Mouse (Mus musculus) MEL-GATA-1-ER (cell line): ENCODE measurements around the gene Cysrt1.

Source experiments
- DNase-seq: peaks from one replicate; pipeline ENCODE4 v3.0.0-alpha.2; 2012; ENCODE audit warnings: low read depth; ENCODE audit errors: extremely low read depth

Cysrt1 gene

GRCm38 (mm10) chr2:25237522-25237921, 4.7 kb downstream of the Cysrt1 start:
- DNase-seq: no peak

DNA sequence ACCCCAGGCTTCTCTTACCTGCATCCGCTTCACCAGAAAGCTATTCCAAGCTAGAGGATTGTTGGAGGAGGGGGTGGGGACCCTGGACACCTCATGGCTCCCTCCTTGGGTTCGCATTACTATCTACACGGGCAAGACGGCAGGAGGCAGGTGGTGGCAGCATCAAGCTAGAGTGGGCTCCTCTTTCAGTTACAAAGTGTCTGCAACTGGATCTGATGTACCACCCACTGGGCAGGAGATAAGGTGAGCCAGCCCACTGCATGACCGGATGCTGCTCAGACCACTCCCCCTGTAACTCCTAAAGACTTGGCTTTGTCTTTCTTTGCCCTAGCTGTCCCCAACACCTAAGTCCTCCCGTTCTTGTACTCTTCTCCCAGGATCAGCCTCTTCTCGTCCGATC, 5.6 kb downstream of the Cysrt1 start, which contains the start of gene Rnf224:
Rnf224 (minus strand) TSS at position 174 of the 400 bp plus-strand sequence.
- no peak for DNase-seq

- no peak for DNase-seq
These were observed 7.6 kb downstream of the Cysrt1 start for GRCm38 (mm10) chr2:25234551-25235220.

- no peak for DNase-seq
These were observed 8.2 kb downstream of the Cysrt1 start, which contains the start of gene Slc34a3 for GRCm38 (mm10) chr2:25234050-25234449. Slc34a3 (minus strand) TSS chr2:25234364.

- DNase-seq: peak; percentile 68
These were observed 8.8 kb downstream of the Cysrt1 start for GRCm38 (mm10) chr2:25233421-25233820.

DNA sequence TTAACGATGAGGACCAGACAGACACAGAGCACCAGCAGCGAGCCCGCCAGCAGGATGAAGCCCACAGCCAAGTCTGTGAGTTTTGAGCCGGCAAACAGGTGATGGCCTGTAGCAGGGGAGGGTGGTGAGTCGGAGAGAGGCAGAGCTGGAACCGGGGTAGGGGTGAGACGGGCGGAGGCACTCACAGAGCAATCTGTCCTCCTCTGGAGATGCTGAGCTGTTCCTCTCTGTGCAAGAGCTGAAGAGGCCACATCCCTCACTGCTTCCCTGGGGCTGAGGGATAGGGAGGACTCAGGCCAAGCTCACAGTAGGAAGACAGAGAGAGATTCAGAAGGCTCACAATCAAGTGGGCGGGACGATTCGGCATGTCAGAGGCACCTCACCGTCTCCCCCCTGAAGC, 11.2 kb downstream of the Cysrt1 start:
- DNase-seq: no peak

DNA sequence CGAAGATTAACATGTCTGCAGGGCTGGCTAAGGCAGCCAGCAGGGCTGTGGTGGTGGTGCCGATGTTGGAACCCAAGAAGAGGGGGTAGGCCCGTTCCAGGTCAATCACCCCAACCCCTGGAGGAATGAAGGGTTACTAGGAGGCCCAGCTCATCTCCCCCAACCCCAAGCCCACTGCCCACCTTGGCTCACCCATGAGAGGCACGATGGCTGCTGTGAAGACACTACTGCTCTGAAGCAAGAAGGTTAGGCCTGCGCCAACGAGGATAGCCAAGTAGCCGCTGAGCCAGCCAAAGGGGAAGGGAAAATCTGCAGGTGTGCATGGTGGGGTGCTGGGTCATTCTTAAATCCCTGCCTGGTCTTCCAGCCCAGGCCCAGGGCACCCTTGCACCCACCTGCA, 11.7 kb downstream of the Cysrt1 start:
- no peak for DNase-seq

DNA sequence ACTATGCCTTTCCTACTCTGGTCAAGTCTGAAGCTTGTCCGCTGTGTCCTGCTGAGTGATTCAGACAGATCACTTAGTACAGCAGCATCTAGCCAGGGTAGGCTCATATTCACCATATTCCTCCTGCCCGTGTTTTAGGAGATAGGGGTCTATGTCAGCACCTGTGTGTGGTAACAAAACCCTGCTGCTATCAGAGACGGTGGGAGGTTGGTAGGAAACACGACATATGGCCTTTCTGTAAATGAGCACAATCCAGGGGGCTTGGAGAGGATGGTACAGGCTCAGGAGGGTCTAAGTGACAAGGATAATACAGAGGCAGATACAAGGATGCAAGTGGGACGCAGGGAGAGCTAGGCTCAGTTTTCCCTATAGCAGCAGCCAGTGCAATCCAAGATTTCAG, 12.7 kb downstream of the Cysrt1 start:
- no peak for DNase-seq

- no peak for DNase-seq
These were observed 13.2 kb downstream of the Cysrt1 start for GRCm38 (mm10) chr2:25228995-25229530.

DNA sequence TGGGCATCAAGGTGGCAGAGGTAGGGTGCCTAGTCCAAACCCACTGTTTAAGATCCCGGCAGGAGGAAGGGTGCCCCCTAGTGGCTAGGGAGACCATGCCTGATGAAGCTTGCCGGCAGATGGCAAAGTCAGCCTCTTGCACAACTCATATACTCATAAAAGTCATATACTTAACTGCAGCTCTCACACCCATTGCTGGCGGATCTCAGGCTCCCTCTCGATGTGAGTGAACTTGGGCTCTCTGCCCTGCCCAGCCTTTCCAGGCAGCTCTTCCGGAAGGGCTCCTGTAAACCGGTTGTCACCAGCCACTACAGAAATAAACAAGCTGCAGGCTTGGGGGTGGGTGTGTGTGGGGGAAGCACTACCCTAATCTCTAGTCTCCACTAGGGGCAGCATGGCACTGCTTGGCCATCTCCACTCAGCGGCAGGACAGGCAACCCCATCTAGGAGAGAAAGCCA, 13.8 kb downstream of the Cysrt1 start:
- DNase-seq: peak; percentile 84

GRCm38 (mm10) chr2:25227406-25227805, 14.8 kb downstream of the Cysrt1 start:
- DNase-seq: no peak

DNA sequence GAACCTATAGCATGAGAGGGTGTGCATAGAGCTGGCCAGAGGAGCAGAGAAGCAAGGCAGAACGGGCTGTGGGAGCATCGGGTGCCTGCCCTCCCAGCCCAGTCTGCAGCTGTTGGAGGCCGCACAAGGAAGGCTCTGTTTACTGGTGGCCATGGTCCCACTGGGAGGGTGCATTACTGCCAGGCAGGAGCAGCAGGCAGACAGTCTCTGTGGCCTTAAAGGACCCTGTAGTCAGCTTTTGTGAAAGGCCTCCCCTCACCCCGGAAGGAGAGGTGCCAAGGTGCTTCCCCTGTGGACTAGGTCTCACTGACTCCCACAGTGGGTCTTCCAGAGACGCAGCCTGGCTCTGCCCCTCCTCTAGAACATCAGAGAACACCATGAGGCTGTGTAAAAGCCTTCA, 15.4 kb downstream of the Cysrt1 start:
- DNase-seq: no peak

DNA sequence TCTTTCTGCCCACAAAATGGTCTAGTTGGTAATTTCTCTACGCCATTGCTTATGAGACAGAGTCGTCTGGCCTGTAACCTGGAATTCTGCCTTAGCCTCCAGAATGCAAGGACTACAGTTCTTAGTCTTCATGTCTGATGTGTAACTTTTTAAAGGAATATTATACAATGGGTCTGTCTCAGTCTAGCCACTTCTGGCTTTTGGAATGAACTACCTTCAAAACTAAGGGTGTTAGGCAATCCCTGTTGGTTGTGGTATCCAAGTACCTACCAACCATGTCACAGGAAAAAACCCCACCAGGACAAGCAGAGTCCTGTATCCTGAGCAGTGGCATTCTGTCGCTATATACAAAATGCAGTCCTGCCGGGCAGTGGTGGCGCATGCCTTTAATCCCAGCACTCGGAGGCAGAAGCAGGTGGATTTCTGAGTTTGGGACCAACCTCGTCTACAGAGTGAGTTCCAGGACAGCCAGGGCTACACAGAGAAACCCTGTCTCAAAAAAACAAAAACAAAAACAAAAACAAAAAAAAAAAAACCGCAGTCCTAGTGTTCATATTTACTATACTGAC, 16.4 kb downstream of the Cysrt1 start:
- DNase-seq: no peak

DNA sequence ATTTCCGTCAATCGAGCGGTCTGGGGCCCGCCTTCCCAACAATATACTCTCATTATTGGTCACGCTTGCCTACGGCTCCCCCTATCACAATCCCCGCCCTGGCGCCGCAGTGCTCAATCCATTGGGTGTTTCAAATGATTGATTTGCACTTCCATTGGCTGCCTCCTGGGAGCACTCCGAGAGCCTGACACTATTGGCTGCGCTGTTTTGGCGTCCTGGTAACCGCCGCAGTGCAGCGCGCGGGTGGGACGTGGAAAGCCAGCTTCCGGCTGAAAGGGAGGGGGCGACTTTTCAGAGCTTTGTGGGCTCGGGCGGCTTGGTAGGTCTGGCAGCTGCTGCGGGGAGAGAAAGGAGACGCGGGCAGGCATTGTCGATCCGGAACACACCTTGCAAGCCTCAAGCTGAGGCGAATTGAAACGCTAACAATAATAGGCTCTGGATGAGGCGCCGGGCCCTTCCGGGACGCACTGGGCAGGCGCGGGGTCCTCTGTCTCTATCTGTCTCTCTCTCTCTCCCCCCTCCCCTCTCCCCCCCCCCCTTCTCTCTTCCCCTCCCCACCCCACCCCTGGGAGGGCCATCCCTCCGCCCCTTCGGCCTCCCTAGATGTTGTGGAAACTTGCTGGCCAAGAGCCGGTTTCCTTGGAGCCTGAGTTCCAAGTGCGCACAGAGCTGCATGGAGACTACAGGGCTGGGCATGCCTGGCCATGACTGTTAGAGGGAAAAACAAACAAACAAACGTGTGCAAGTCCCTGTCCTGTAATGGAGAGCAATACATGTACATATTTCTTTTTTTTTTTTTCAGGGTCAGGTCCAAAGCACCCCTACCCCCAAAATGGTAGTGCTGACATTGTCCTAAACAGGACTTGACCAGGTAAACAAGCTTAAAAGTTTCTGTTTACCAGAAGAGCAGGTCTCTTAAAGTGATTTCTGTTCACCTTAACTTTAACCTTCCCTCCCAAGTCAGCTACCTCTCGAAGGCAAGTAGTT, 17.2 kb downstream of the Cysrt1 start:
- DNase-seq: peak; percentile 99

- no peak for DNase-seq
These were observed 17.8 kb downstream of the Cysrt1 start, which contains the start of gene Tubb4b for GRCm38 (mm10) chr2:25224492-25224765. Tubb4b (minus strand) TSS chr2:25224702.

- peak; percentile 65 for DNase-seq
These were observed 18.4 kb downstream of the Cysrt1 start for GRCm38 (mm10) chr2:25223681-25224491.

- no peak for DNase-seq
These were observed 20.9 kb downstream of the Cysrt1 start for GRCm38 (mm10) chr2:25221331-25221772.

GRCm38 (mm10) chr2:25218445-25218844, 23.8 kb downstream of the Cysrt1 start, which contains the start of gene Fam166a:
Fam166a (plus strand) TSS chr2:25218745.
- no peak for DNase-seq

GRCm38 (mm10) chr2:25217666-25218065, 24.6 kb downstream of the Cysrt1 start:
- DNase-seq: no peak

GRCm38 (mm10) chr2:25214444-25214843, 27.8 kb downstream of the Cysrt1 start, which contains the start of gene Stpg3:
Stpg3 (minus strand) TSS chr2:25214637.
- DNase-seq: no peak
